ENCODE assay signal across 19 mouse cellular contexts in the genomic region with DNA sequence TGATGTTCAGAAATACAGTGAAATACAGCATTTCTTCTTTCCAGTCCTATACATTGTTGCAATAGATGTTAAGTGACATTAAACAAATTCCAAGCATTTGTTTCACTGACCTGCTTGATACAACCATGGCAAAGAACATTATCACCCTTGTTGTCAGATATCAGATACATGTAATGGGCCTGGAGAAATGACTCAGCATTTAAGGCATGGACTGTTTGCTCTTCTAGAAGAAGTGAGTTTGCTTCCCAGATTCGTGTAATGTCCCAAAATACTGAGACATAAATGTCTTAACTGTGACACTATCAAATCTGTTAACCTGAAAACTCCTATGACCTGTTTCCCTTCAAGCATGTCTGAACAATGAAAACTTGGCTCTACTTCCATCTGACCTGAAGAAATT.
"Had no signal": no experiment of that assay in that cellular context is flagged by ENCODE, and none has a peak within 500 bp of the region (broad histone marks: within the 10 kb centered on the region; RNA-seq: fewer than 3 reads in every experiment).

No protein-coding gene starts in this region.

- H3K27ac ChIP-seq: midbrain, embryonic 10.5 days; midbrain, embryonic 12.5 days; neural tube, embryonic 13.5 days; neural tube, embryonic 15.5 days; stomach, embryonic 15.5 days; stomach, postnatal 0 days had no signal

- H3K4me1 ChIP-seq: midbrain, embryonic 10.5 days; midbrain, embryonic 12.5 days; neural tube, embryonic 13.5 days; neural tube, embryonic 15.5 days; stomach, embryonic 15.5 days had no signal

- H3K4me3 ChIP-seq: midbrain, embryonic 10.5 days; midbrain, embryonic 12.5 days; myocyte; neural tube, embryonic 13.5 days; neural tube, embryonic 15.5 days; stomach, embryonic 15.5 days had no signal

- H3K36me3 ChIP-seq: midbrain, embryonic 10.5 days; midbrain, embryonic 12.5 days; neural tube, embryonic 13.5 days; neural tube, embryonic 15.5 days; stomach, embryonic 15.5 days had no signal

- H3K27me3 ChIP-seq: midbrain, embryonic 12.5 days; neural tube, embryonic 13.5 days; neural tube, embryonic 15.5 days; stomach, embryonic 15.5 days had no signal

- H3K9me3 ChIP-seq: midbrain, embryonic 10.5 days; midbrain, embryonic 12.5 days; neural tube, embryonic 13.5 days; neural tube, embryonic 15.5 days; stomach, embryonic 15.5 days had no signal

- DNase-seq: lung, adult 18-20 months; lung, embryonic 14.5 days; lung, postnatal 10 days; lung, postnatal 4 days; midbrain, embryonic 14.5 days; retina, postnatal 1 day; right cerebral cortex, adult 18-20 months; right cerebral cortex, postnatal 25 days; right cerebral cortex, postnatal 4 days; thymus, adult 2 months; thymus, postnatal 25 days; thymus, postnatal 4 days had no signal

- H3K9ac ChIP-seq: lung, embryonic 14.5 days; midbrain, embryonic 12.5 days; neural tube, embryonic 13.5 days; neural tube, embryonic 15.5 days; stomach, embryonic 15.5 days had no signal
